Mouse (Mus musculus) heart, embryonic 15.5 days (tissue): ENCODE results near the gene Psmb5. TPM values are rescaled to one million over a fixed set of nuclear protein-coding genes. Genes with fewer than 3 reads are reported as not detected.
A peak's percentile ranks its signal among the peaks of the same experiment; 100 is the strongest.
"Not testable (repeated sequence)": the region's sequence is repeated elsewhere in the genome, so short reads cannot be mapped to it uniquely, and the experiment has no call there.

Experiments
- ATAC-seq: fragments of 200-750 bp; cut with Nextera tagmentation; replicated peaks from 2 replicates; pipeline ENCODE4 v1.8.0; 2017; ENCODE audit warnings: low read depth, moderate TSS enrichment; ENCODE audit not compliant: insufficient number of reproducible peaks, insufficient read depth, low FRiP score
- H3K27ac ChIP-seq: fragments of 300-500 bp; sonication (generic); 2 replicates; pipeline ENCODE4 v1.5.1; 2015; ENCODE audit warnings: mild to moderate bottlenecking, inconsistent platforms
- H3K27me3 ChIP-seq: fragments of 300-500 bp; sonication (generic); 2 replicates; pipeline ENCODE4 v1.6.1; 2015; ENCODE audit warnings: inconsistent platforms
- H3K36me3 ChIP-seq: fragments of 300-500 bp; sonication (generic); 2 replicates; pipeline ENCODE4 v1.6.1; 2015; ENCODE audit warnings: mild to moderate bottlenecking, inconsistent platforms
- H3K4me1 ChIP-seq: fragments of 300-500 bp; sonication (generic); replicated peaks from 2 replicates; pipeline ENCODE4 v1.6.1; 2015; ENCODE audit warnings: inconsistent platforms
- H3K4me2 ChIP-seq: fragments of 300-500 bp; sonication (generic); 2 replicates; pipeline ENCODE4 v1.6.1; 2015; ENCODE audit warnings: inconsistent platforms, mild to moderate bottlenecking, moderate library complexity
- H3K4me3 ChIP-seq: fragments of 300-500 bp; sonication (generic); 2 replicates; pipeline ENCODE4 v1.5.1; 2015; ENCODE audit warnings: mild to moderate bottlenecking, inconsistent platforms
- H3K9ac ChIP-seq: fragments of 300-500 bp; sonication (generic); 2 replicates; pipeline ENCODE4 v1.6.1; 2015; ENCODE audit warnings: mild to moderate bottlenecking, inconsistent platforms
- H3K9me3 ChIP-seq: fragments of 300-500 bp; sonication (generic); replicated peaks from 2 replicates; pipeline ENCODE4 v1.6.1; 2016; ENCODE audit warnings: inconsistent platforms
- WGBS: fragments of 180-500 bp; shearing (Covaris S2); methylation state at CpG from one replicate; pipeline ENCODE4 v1.1.7; 2015; ENCODE audit warnings: mixed read lengths; 5-methylcytosine and 5-hydroxymethylcytosine counted together
- polyA plus RNA-seq: library from polyadenylated mRNA; unstranded; fragments of >200 nt; fragmentation: Nextera tagmentation; extraction: Ambion mirVana; gene quantifications from 2 replicates; pipeline ENCODE4 v1.2.1, GENCODE M21; 2015

The Psmb5 gene
- polyA plus RNA-seq, 1 experiment from 2014 or later = 294 TPM

- Histone ChIP-seq H3K9ac (no peak overlapping the region), H3K4me1 (no peaks in the 10 kb centered on the region), H3K27me3 (no peaks in the 10 kb centered on the region), H3K4me3 (no peak overlapping the region), H3K36me3 (peaks cover 10% of the 10 kb centered on the region; the same call in 1 of the 2 replicates), H3K4me2 (no peak overlapping the region), H3K9me3 (no peaks in the 10 kb centered on the region), H3K27ac (no peak overlapping the region)
- WGBS = 85% methylated on average over 2 of the region's 2 CpGs
- no peak for ATAC-seq
These were observed 12.0 kb upstream of the Psmb5 start for GRCm38 (mm10) chr14:54629797-54630196.

- no peak for ATAC-seq
- Histone ChIP-seq H3K9me3 (no peaks in the 10 kb centered on the region), H3K4me2 (no peak overlapping the region), H3K27me3 (no peaks in the 10 kb centered on the region), H3K9ac (no peak overlapping the region), H3K27ac (no peak overlapping the region), H3K4me1 (no peaks in the 10 kb centered on the region), H3K36me3 (peaks cover 9% of the 10 kb centered on the region; the same call in 1 of the 2 replicates), H3K4me3 (no peak overlapping the region)
- WGBS = 69% methylated on average over 5 of the region's 5 CpGs
These were observed 10.3 kb upstream of the Psmb5 start for GRCm38 (mm10) chr14:54628103-54628502.

- H3K36me3 ChIP-seq = no peaks in the 10 kb centered on the region
- H3K4me2 ChIP-seq = no peak overlapping the region
- no peak overlapping the region for H3K4me3 ChIP-seq
- no peaks in the 10 kb centered on the region for H3K27me3 ChIP-seq
- no peak overlapping the region for H3K9ac ChIP-seq
- no peaks in the 10 kb centered on the region for H3K4me1 ChIP-seq
- no peaks in the 10 kb centered on the region for H3K9me3 ChIP-seq
- H3K27ac ChIP-seq = no peak overlapping the region
- no peak for ATAC-seq
- 65% methylated on average over 10 of the region's 10 CpGs for WGBS
These were observed 7.2 kb upstream of the Psmb5 start for GRCm38 (mm10) chr14:54624976-54625375.

GRCm38 (mm10) chr14:54623334-54623733 lies 5.5 kb upstream of the Psmb5 start:
- Histone ChIP-seq H3K4me3 (no peak overlapping the region), H3K36me3 (no peaks in the 10 kb centered on the region), H3K27me3 (no peaks in the 10 kb centered on the region), H3K9ac (no peak overlapping the region), H3K4me1 (no peaks in the 10 kb centered on the region), H3K4me2 (no peak overlapping the region), H3K9me3 (no peaks in the 10 kb centered on the region), H3K27ac (no peak overlapping the region)
- 81% methylated on average over 6 of the region's 6 CpGs for WGBS
- no peak for ATAC-seq

GRCm38 (mm10) chr14:54621133-54621532 lies 3.3 kb upstream of the Psmb5 start, which contains the start of gene Psmb11:
TSS of gene Psmb11 (plus strand) at chr14:54621433.
- Histone ChIP-seq H3K27ac (no peak within 1 kb of the TSS), H3K9ac (no peak within 1 kb of the TSS), H3K27me3 (no peaks in the 10 kb centered on the region), H3K4me2 (no peak within 1 kb of the TSS), H3K4me1 (peaks cover 7% of the 10 kb centered on the region; the same call in 1 of the 2 replicates), H3K36me3 (peaks cover 2% of the 10 kb centered on the region; the same call in 1 of the 2 replicates), H3K9me3 (no peaks in the 10 kb centered on the region), H3K4me3 (no peak within 1 kb of the TSS)
- WGBS = 89% methylated on average over 1 of the region's 1 CpGs
- ATAC-seq = no peak

GRCm38 (mm10) chr14:54617152-54617896 lies 498 bp downstream of the Psmb5 start:
- WGBS = 2% methylated on average over 38 of the region's 38 CpGs

GRCm38 (mm10) chr14:54616226-54616825 lies 1.5 kb downstream of the Psmb5 start:
- no peak overlapping the region for H3K4me2 ChIP-seq

More at GRCm38 (mm10) chr14:54617152-54617896, 498 bp downstream of the Psmb5 start:
- peak overlapping the region; percentile 68 for H3K27ac ChIP-seq
- ATAC-seq = peak; percentile 33
- peaks cover 27% of the 10 kb centered on the region for H3K36me3 ChIP-seq
- peak overlapping the region; percentile 87 for H3K9ac ChIP-seq
- H3K4me1 ChIP-seq = peaks cover 9% of the 10 kb centered on the region; the same call in 1 of the 2 replicates
- peak overlapping the region; percentile 74 for H3K4me2 ChIP-seq
- no peaks in the 10 kb centered on the region for H3K27me3 ChIP-seq
- peak overlapping the region; percentile 81 for H3K4me3 ChIP-seq
- no peaks in the 10 kb centered on the region for H3K9me3 ChIP-seq

GRCm38 (mm10) chr14:54614130-54614529 lies 3.7 kb downstream of the Psmb5 start:
- H3K4me1 ChIP-seq, H3K27ac ChIP-seq, ATAC-seq, H3K9me3 ChIP-seq, H3K4me3 ChIP-seq, H3K9ac ChIP-seq, H3K27me3 ChIP-seq, H3K4me2 ChIP-seq: not testable (repeated sequence)
- WGBS = 91% methylated on average over 16 of the region's 16 CpGs
- H3K36me3 ChIP-seq = peaks cover 35% of the 10 kb centered on the region

More at GRCm38 (mm10) chr14:54616226-54616825, 1.5 kb downstream of the Psmb5 start:
- 93% methylated on average over 16 of the region's 16 CpGs for WGBS
- no peaks in the 10 kb centered on the region for H3K27me3 ChIP-seq
- H3K9ac ChIP-seq = no peak overlapping the region
- H3K9me3 ChIP-seq = no peaks in the 10 kb centered on the region
- H3K36me3 ChIP-seq = peaks cover 33% of the 10 kb centered on the region
- peaks cover 9% of the 10 kb centered on the region; the same call in 1 of the 2 replicates for H3K4me1 ChIP-seq
- H3K4me3 ChIP-seq = no peak overlapping the region
- no peak overlapping the region for H3K27ac ChIP-seq
- no peak for ATAC-seq

GRCm38 (mm10) chr14:54610648-54611047 lies 7.2 kb downstream of the Psmb5 start:
- 74% methylated on average over 6 of the region's 6 CpGs for WGBS
- H3K27ac ChIP-seq = no peak overlapping the region
- H3K9me3 ChIP-seq = no peaks in the 10 kb centered on the region
- no peaks in the 10 kb centered on the region for H3K27me3 ChIP-seq
- no peak overlapping the region for H3K4me3 ChIP-seq
- peaks cover 30% of the 10 kb centered on the region for H3K36me3 ChIP-seq
- ATAC-seq = no peak
- no peak overlapping the region for H3K9ac ChIP-seq
- peaks cover 5% of the 10 kb centered on the region for H3K4me1 ChIP-seq
- no peak overlapping the region for H3K4me2 ChIP-seq

- Histone ChIP-seq H3K4me1 (peaks cover 8% of the 10 kb centered on the region), H3K9me3 (no peaks in the 10 kb centered on the region), H3K36me3 (peaks cover 23% of the 10 kb centered on the region), H3K4me2 (no peak overlapping the region), H3K27me3 (no peaks in the 10 kb centered on the region), H3K4me3 (no peak overlapping the region), H3K9ac (no peak overlapping the region), H3K27ac (no peak overlapping the region)
- WGBS = 85% methylated on average over 4 of the region's 4 CpGs
- ATAC-seq = no peak
These were observed 7.9 kb downstream of the Psmb5 start for GRCm38 (mm10) chr14:54609962-54610361.

- WGBS = 77% methylated on average over 4 of the region's 4 CpGs
These were observed 8.6 kb downstream of the Psmb5 start for GRCm38 (mm10) chr14:54609245-54609644.

More at GRCm38 (mm10) chr14:54609245-54609644, 8.6 kb downstream of the Psmb5 start:
- Histone ChIP-seq H3K4me2 (no peak overlapping the region), H3K4me3 (no peak overlapping the region), H3K9me3 (no peaks in the 10 kb centered on the region), H3K9ac (no peak overlapping the region), H3K27ac (no peak overlapping the region), H3K36me3 (peaks cover 19% of the 10 kb centered on the region), H3K4me1 (peaks cover 11% of the 10 kb centered on the region), H3K27me3 (no peaks in the 10 kb centered on the region)
- ATAC-seq = no peak
